Mouse (Mus musculus) CH12.LX (cell line): ENCODE measurements around the gene Gzf1.

Experiments
- CTCF ChIP-seq, 2 experiments: IDR thresholded peaks in 1 of 2; conservative IDR thresholded peaks in 1 of 2; 2 replicates each; pipeline ENCODE4 v1.5.1; 2011 to 2012; ENCODE audit warnings: low read depth in 2 of 2, low read length in 2 of 2, improper control_type of control experiment in 1 of 2, inconsistent platforms in 1 of 2, mild to moderate bottlenecking in 1 of 2, moderate library complexity in 1 of 2
- ELF1 ChIP-seq: IDR thresholded peaks from 2 replicates; pipeline ENCODE4 v1.6.1; 2014; ENCODE audit warnings: low read depth, mild to moderate bottlenecking, inconsistent platforms, low read length, improper control_type of control experiment
- EP300 ChIP-seq: IDR thresholded peaks from 2 replicates; pipeline ENCODE4 v1.6.1; 2011; ENCODE audit warnings: low read length, improper control_type of control experiment
- IRF4 ChIP-seq: IDR thresholded peaks from 2 replicates; pipeline ENCODE4 v1.6.1; 2014; ENCODE audit warnings: low read depth, mild to moderate bottlenecking, inconsistent platforms, low read length, improper control_type of control experiment
- JUND ChIP-seq: conservative IDR thresholded peaks from 2 replicates; pipeline ENCODE4 v1.6.1; 2011; ENCODE audit warnings: low read depth, low read length, improper control_type of control experiment
- MAFK ChIP-seq: IDR thresholded peaks from 2 replicates; pipeline ENCODE4 v1.6.1; 2011; ENCODE audit warnings: low read length, improper control_type of control experiment; ENCODE audit not compliant: insufficient replicate concordance
- POLR2A ChIP-seq: IDR thresholded peaks from 2 replicates; pipeline ENCODE4 v1.6.1; 2011; ENCODE audit warnings: low read depth, mild to moderate bottlenecking, improper control_type of control experiment, low read length
- TBP ChIP-seq: conservative IDR thresholded peaks from 2 replicates; pipeline ENCODE4 v1.6.1; 2011; ENCODE audit warnings: low read depth, low read length, improper control_type of control experiment

GRCm38 (mm10) chr2:148706409-148707201 is 25.8 kb downstream of the Gzf1 start:
- TF ChIP-seq POLR2A (no peak), MAFK (no peak), ELF1 (no peak), JUND (no peak), EP300 (no peak), TBP (no peak), IRF4 (no peak), CTCF (conservative IDR thresholded peaks at IDR 0.05 in 1 of 2, IDR thresholded peaks at IDR 0.05 in 1 of 2; ENCODE audit: low read depth in 2 of 2, low read length in 2 of 2) (peak; percentile 53 to 76; a peak in 3 of 4 replicates)
